Comparison of ENCODE assay signal across 9 mouse cellular contexts in the genomic region with DNA sequence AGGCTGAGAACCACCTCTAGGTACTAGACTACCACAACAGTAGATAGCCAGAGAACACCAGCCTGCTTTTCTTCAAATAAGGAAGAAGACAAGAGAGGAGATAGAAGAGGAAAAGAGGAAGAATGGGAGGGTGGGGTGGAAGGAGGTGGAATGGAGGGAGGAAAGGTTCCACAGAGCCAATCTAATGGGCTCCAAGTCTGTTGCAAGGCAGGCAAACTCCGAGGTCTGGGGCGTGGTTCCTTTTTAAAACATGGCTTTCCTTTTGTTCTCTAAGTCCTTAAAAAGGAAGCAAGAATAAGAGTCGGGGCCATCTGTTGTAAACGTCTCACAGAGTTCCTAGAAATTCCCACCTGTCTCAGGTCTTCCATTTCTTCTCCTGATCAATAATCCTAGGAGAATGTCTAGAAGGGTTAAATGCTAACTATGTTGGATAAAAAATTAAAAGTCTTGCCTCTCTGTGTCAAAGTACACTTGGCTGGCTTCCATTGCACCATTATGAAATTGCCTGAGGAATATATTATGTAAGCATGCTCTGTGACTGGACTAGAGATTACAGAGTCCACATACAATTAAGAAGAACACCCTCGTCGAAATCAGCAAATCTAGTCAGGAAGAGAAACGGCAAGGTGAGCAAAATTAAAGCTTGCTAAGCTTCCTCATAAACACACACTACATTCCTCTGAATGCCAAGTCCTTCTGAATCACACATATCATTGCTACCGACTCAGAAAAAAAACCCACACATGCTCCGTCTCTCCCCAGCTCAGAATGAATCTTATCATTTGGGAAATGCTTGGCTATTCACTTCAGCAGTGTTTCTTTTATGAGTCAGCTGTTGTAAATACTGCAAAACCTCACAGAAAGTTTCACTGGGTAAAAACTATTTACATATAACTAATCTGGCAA.
DNase-seq lines count a peak whose midpoint lies in the region; ATAC-seq and TF ChIP-seq lines count a peak whose summit lies in the region.
"Had no signal": no experiment of that assay in that cellular context is flagged by ENCODE, and none has a peak within 500 bp of the region (broad histone marks: within the 10 kb centered on the region; RNA-seq: fewer than 3 reads in every experiment).

No protein-coding gene starts in this region.

- ATAC-seq in lung, postnatal 0 days, result peak; percentile 54

- DNase-seq in heart, adult 2 months, result no peak
- DNase-seq in heart, embryonic 10.5 days (ENCODE audit: low spot score), result no peak
- DNase-seq in adrenal gland, postnatal 14 days, result peak; percentile 67
- DNase-seq in heart, postnatal 10 days, result peak; percentile 34 to 35
- DNase-seq in lung, postnatal 0 days (ENCODE audit: low spot score), result peak; percentile 72
- DNase-seq in right cerebral cortex, postnatal 10 days (ENCODE audit: low spot score in 2 of 2), result no peak
- no peak for DNase-seq in layer of hippocampus, postnatal 25 days (ENCODE audit: extremely low spot score in 1 of 2, low spot score in 1 of 2)
- no peak for DNase-seq in layer of hippocampus, postnatal 14 days (ENCODE audit: low spot score in 2 of 2)

- no peak for TF ChIP-seq CTCF in heart, adult 2 months (IDR thresholded peaks at IDR 0.05)
- no peak for TF ChIP-seq CTCF in lung, postnatal 0 days (IDR thresholded peaks at IDR 0.05)

- peak overlapping the region; percentile 22 for H3K4me3 ChIP-seq in heart, adult 2 months
- H3K4me3 ChIP-seq in heart, embryonic 10.5 days, result no peak overlapping the region
- H3K4me3 ChIP-seq in lung, postnatal 0 days (ENCODE audit: low read depth, low read length), result no peak overlapping the region
- H3K4me3 ChIP-seq: megakaryocyte, embryonic 14.5 days had no signal

- peaks cover 1% of the 10 kb centered on the region for H3K4me1 ChIP-seq in heart, adult 2 months (ENCODE audit: control insufficient read depth, insufficient read depth, low read length)
- no peaks in the 10 kb centered on the region for H3K4me1 ChIP-seq in heart, embryonic 10.5 days
- H3K4me1 ChIP-seq in lung, postnatal 0 days (ENCODE audit: insufficient read depth, low read depth, low read length), result no peaks in the 10 kb centered on the region
- H3K4me1 ChIP-seq: megakaryocyte, embryonic 14.5 days had no signal

- no peaks in the 10 kb centered on the region for H3K27me3 ChIP-seq in heart, adult 2 months (ENCODE audit: control insufficient read depth, insufficient read depth, low read length)
- no peaks in the 10 kb centered on the region for H3K27me3 ChIP-seq in heart, embryonic 10.5 days (ENCODE audit: insufficient read depth, poor library complexity, severe bottlenecking)
- H3K27me3 ChIP-seq in lung, postnatal 0 days (replicated peaks; ENCODE audit: insufficient read depth, low read length), result no peaks in the 10 kb centered on the region
- H3K27me3 ChIP-seq: megakaryocyte, embryonic 14.5 days had no signal

- no peaks in the 10 kb centered on the region for H3K9me3 ChIP-seq in heart, embryonic 10.5 days
- H3K9me3 ChIP-seq in lung, postnatal 0 days (ENCODE audit: low read length), result no peaks in the 10 kb centered on the region

- no peak for TF ChIP-seq POLR2A in heart, adult 2 months (IDR thresholded peaks at IDR 0.05; ENCODE audit: insufficient read depth, low read depth, low read length)

- no peak for TF ChIP-seq EP300 in heart, adult 2 months (IDR thresholded peaks at IDR 0.05; ENCODE audit: insufficient read depth, low read depth, low read length)
- TF ChIP-seq EP300 in lung, postnatal 0 days (IDR thresholded peaks at IDR 0.05), result no peak

- H3K9ac ChIP-seq in heart, adult 2 months (ENCODE audit: low read depth, low read length), result no peak overlapping the region; the same call in 1 of the 2 replicates
- no peak overlapping the region for H3K9ac ChIP-seq in lung, postnatal 0 days (replicated peaks; ENCODE audit: low read depth)

- H3K27ac ChIP-seq in heart, adult 2 months, result no peak overlapping the region; the same call in 1 of the 2 replicates
- no peak overlapping the region for H3K27ac ChIP-seq in heart, embryonic 10.5 days
- H3K27ac ChIP-seq in lung, postnatal 0 days (ENCODE audit: low read length), result no peak overlapping the region

- peak overlapping the region; percentile 27; the same call in 1 of the 2 replicates for H3K4me2 ChIP-seq in lung, postnatal 0 days (replicated peaks; ENCODE audit: low read depth, low read length)

- no peaks in the 10 kb centered on the region; the same call in 1 of the 2 replicates for H3K36me3 ChIP-seq in heart, adult 2 months (ENCODE audit: control insufficient read depth, insufficient read depth, low read length)
- H3K36me3 ChIP-seq in heart, embryonic 10.5 days, result no peaks in the 10 kb centered on the region
- no peaks in the 10 kb centered on the region for H3K36me3 ChIP-seq in lung, postnatal 0 days (ENCODE audit: insufficient read depth, low read length)

- 20% methylated on average over 9 of the region's 9 CpGs for WGBS in heart, adult 2 months
- 60% methylated on average over 9 of the region's 9 CpGs for WGBS in heart, embryonic 10.5 days
- 45% methylated on average over 9 of the region's 9 CpGs for WGBS in lung, postnatal 0 days

- intact Hi-C loops in heart, adult 2 months (cut with DNase I), result no loop called here
- intact Hi-C loops in heart, postnatal 10 days (cut with DNase I), result no loop called here

- no peaks in the 10 kb centered on the region for H3K79me2 ChIP-seq in heart, adult 2 months (replicated peaks; ENCODE audit: control insufficient read depth, insufficient read depth, low read length)

Comparison
In these comparisons a context has a peak if more than half of its experiments do, and no peak if none do; other contexts are left out.
1. DNase-seq: peak in adrenal gland, postnatal 14 days (single experiment), heart, postnatal 10 days (2 of 2) and lung, postnatal 0 days (single experiment); none in heart, adult 2 months (0 of 2), heart, embryonic 10.5 days (single experiment), right cerebral cortex, postnatal 10 days (0 of 2), layer of hippocampus, postnatal 25 days (0 of 2) and layer of hippocampus, postnatal 14 days (0 of 2).